ENCODE assay signal across 18 mouse cellular contexts in genomic region chr5:113976597-113976996, GRCm38 (mm10). TPM values are rescaled to one million over a fixed set of nuclear protein-coding genes. Genes with fewer than 3 reads are reported as not detected.
DNase-seq lines count a peak whose midpoint lies in the region; ATAC-seq lines count a peak whose summit lies in the region.
"Had no signal": no experiment of that assay in that cellular context is flagged by ENCODE, and none has a peak within 500 bp of the region (broad histone marks: within the 10 kb centered on the region; RNA-seq: fewer than 3 reads in every experiment).

No protein-coding gene starts in this region.

- 0 out of 2 replicates have a peak overlapping the region, but pooled peaks have one; percentile 41 for H3K27ac ChIP-seq in heart, embryonic 11.5 days (ENCODE audit: low read depth, low read length)
- 0 out of 2 replicates have a peak overlapping the region, but pooled peaks have one; percentile 3 for H3K27ac ChIP-seq in midbrain, embryonic 10.5 days (replicated peaks)
- H3K27ac ChIP-seq in midbrain, embryonic 15.5 days, result no peak overlapping the region
- peak overlapping the region; percentile 95 for H3K27ac ChIP-seq in liver, embryonic 16.5 days (ENCODE audit: low read length)
- H3K27ac ChIP-seq: left cerebral cortex, adult 2 months had no signal

- 80% methylated on average over 8 of the region's 8 CpGs for WGBS in heart, embryonic 11.5 days (ENCODE audit: insufficient replicate concordance)
- 92% methylated on average over 8 of the region's 8 CpGs for WGBS in midbrain, embryonic 10.5 days
- 85% methylated on average over 8 of the region's 8 CpGs for WGBS in midbrain, embryonic 15.5 days
- WGBS in liver, embryonic 16.5 days (ENCODE audit: insufficient replicate concordance), result 87% methylated on average over 8 of the region's 8 CpGs

- no peak overlapping the region for H3K9ac ChIP-seq in heart, embryonic 11.5 days (ENCODE audit: low read depth, low read length)
- H3K9ac ChIP-seq in midbrain, embryonic 15.5 days, result no peak overlapping the region
- peak overlapping the region; percentile 5 for H3K9ac ChIP-seq in liver, embryonic 16.5 days (ENCODE audit: low read depth, low read length)
- H3K9ac ChIP-seq: limb, embryonic 13.5 days had no signal

- peaks cover 70% of the 10 kb centered on the region for H3K4me1 ChIP-seq in heart, embryonic 11.5 days (ENCODE audit: control insufficient read depth, insufficient read depth, low read length)
- peaks cover 50% of the 10 kb centered on the region for H3K4me1 ChIP-seq in midbrain, embryonic 10.5 days
- H3K4me1 ChIP-seq in midbrain, embryonic 15.5 days, result peaks cover 35% of the 10 kb centered on the region
- peaks cover 97% of the 10 kb centered on the region for H3K4me1 ChIP-seq in liver, embryonic 16.5 days (ENCODE audit: control insufficient read depth, low read depth, low read length)

- no peak overlapping the region for H3K4me2 ChIP-seq in heart, embryonic 11.5 days
- no peak overlapping the region for H3K4me2 ChIP-seq in midbrain, embryonic 15.5 days
- H3K4me2 ChIP-seq in liver, embryonic 16.5 days (ENCODE audit: low read depth, low read length), result peak overlapping the region; percentile 27
- H3K4me2 ChIP-seq: limb, embryonic 13.5 days had no signal

- H3K4me3 ChIP-seq in heart, embryonic 11.5 days (ENCODE audit: low read depth, low read length), result no peak overlapping the region
- H3K4me3 ChIP-seq in midbrain, embryonic 10.5 days, result no peak overlapping the region
- H3K4me3 ChIP-seq in midbrain, embryonic 15.5 days, result no peak overlapping the region
- H3K4me3 ChIP-seq in liver, embryonic 16.5 days (ENCODE audit: low read depth, low read length), result 0 out of 2 replicates have a peak overlapping the region, but pooled peaks have one; percentile 26
- H3K4me3 ChIP-seq: left cerebral cortex, adult 2 months; limb, embryonic 13.5 days had no signal

- no peaks in the 10 kb centered on the region for H3K9me3 ChIP-seq in heart, embryonic 11.5 days (replicated peaks; ENCODE audit: control insufficient read depth, low read length)
- H3K9me3 ChIP-seq in midbrain, embryonic 10.5 days (replicated peaks), result no peaks in the 10 kb centered on the region
- no peaks in the 10 kb centered on the region for H3K9me3 ChIP-seq in midbrain, embryonic 15.5 days
- no peaks in the 10 kb centered on the region for H3K9me3 ChIP-seq in liver, embryonic 16.5 days (replicated peaks; ENCODE audit: control insufficient read depth, low read length)
- H3K9me3 ChIP-seq: limb, embryonic 13.5 days had no signal

- no peak for DNase-seq in heart, postnatal 25 days (ENCODE audit: low spot score)
- no peak for DNase-seq in midbrain, embryonic 10.5 days (ENCODE audit: low spot score)
- no peak for DNase-seq in kidney, postnatal 25 days
- no peak for DNase-seq in cerebellum, postnatal 4 days (ENCODE audit: low spot score in 2 of 2)
- DNase-seq: cerebellum, adult 9-11 months; embryo, embryonic 11 days had no signal

- no peak for ATAC-seq in heart, embryonic 11.5 days (replicated peaks; ENCODE audit: insufficient number of reproducible peaks, low FRiP score, low TSS enrichment)
- ATAC-seq in midbrain, embryonic 15.5 days (replicated peaks), result no peak
- ATAC-seq in liver, embryonic 16.5 days (ENCODE audit: low read depth), result no peak
- ATAC-seq: midbrain, embryonic 16.5 days had no signal

- no peaks in the 10 kb centered on the region for H3K27me3 ChIP-seq in heart, embryonic 11.5 days (ENCODE audit: control insufficient read depth, insufficient read depth, low read length)
- no peaks in the 10 kb centered on the region for H3K27me3 ChIP-seq in midbrain, embryonic 10.5 days (ENCODE audit: low read depth, poor library complexity, severe bottlenecking)
- no peaks in the 10 kb centered on the region for H3K27me3 ChIP-seq in midbrain, embryonic 15.5 days (replicated peaks)
- H3K27me3 ChIP-seq in liver, embryonic 16.5 days (ENCODE audit: control insufficient read depth, insufficient read depth, low read depth, low read length), result no peaks in the 10 kb centered on the region
- H3K27me3 ChIP-seq: limb, embryonic 13.5 days; Patski had no signal

- H3K36me3 ChIP-seq in heart, embryonic 11.5 days (ENCODE audit: control insufficient read depth, insufficient read depth, low read length), result no peaks in the 10 kb centered on the region
- peaks cover 36% of the 10 kb centered on the region for H3K36me3 ChIP-seq in midbrain, embryonic 10.5 days
- no peaks in the 10 kb centered on the region for H3K36me3 ChIP-seq in midbrain, embryonic 15.5 days (replicated peaks)
- H3K36me3 ChIP-seq in liver, embryonic 16.5 days (ENCODE audit: control insufficient read depth, insufficient read depth), result peaks cover 3% of the 10 kb centered on the region

- intact Hi-C loops in heart, postnatal 25 days (cut with DNase I), result no loop called here

RNA-seq across cellular contexts. Expression of gene Ssh1, which starts 17.1 kb away (rescaled TPM):
- polyA plus RNA-seq in heart, embryonic 11.5 days (2014; fragmentation: Nextera tagmentation; extraction: Ambion mirVana), result 18.2 and 35.8 TPM in 2 replicates
- 10 to 100 TPM; 13.4 to 16.9 TPM for total RNA-seq in heart, postnatal 25 days (2021)
- 13.3 and 16.8 TPM in 2 replicates for polyA plus RNA-seq in midbrain, embryonic 10.5 days (2016; fragmentation: Nextera tagmentation; extraction: Ambion mirVana)
- 11.7 and 15.1 TPM in 2 replicates for polyA plus RNA-seq in midbrain, embryonic 15.5 days (2015; fragmentation: Nextera tagmentation; extraction: Ambion mirVana)
- polyA plus RNA-seq in liver, embryonic 16.5 days (2015; fragmentation: Nextera tagmentation; extraction: Ambion mirVana), result 6.1 and 6.8 TPM in 2 replicates

RNA-seq across cellular contexts. Expression of gene Dao, which starts 26.9 kb away (rescaled TPM):
- not detected in 2 replicates for polyA plus RNA-seq in heart, embryonic 11.5 days (2014; fragmentation: Nextera tagmentation; extraction: Ambion mirVana)
- total RNA-seq in heart, postnatal 25 days (2021), result not detected
- polyA plus RNA-seq in midbrain, embryonic 10.5 days (2016; fragmentation: Nextera tagmentation; extraction: Ambion mirVana), result not detected in 2 replicates
- polyA plus RNA-seq in midbrain, embryonic 15.5 days (2015; fragmentation: Nextera tagmentation; extraction: Ambion mirVana), result not detected in 2 replicates
- 0.21 TPM in 1 of 2 replicates, not detected in the other for polyA plus RNA-seq in liver, embryonic 16.5 days (2015; fragmentation: Nextera tagmentation; extraction: Ambion mirVana)
- total RNA-seq: gastrocnemius, adult 8-10 months; heart, adult 18-20 months; heart, postnatal 4 days; left cerebral cortex, adult 2 months; megakaryocyte, adult 5-6 weeks had no signal
- polyA plus RNA-seq: limb, embryonic 13.5 days; midbrain, embryonic 16.5 days; urinary bladder, adult 2 months had no signal
